Mouse (Mus musculus) neural tube, embryonic 13.5 days (tissue): ENCODE measurements around the gene Wnt7a. TPM values are rescaled to one million over a fixed set of nuclear protein-coding genes. Genes with fewer than 3 reads are reported as not detected.

ENCODE experiments used
- ATAC-seq: fragments of 200-750 bp; cut with Nextera tagmentation; 2 replicates; pipeline ENCODE4 v1.8.0; 2017; ENCODE audit warnings: low read depth, mild to moderate bottlenecking, moderate TSS enrichment, moderate library complexity
- H3K27ac ChIP-seq: fragments of 300-500 bp; sonication (generic); replicated peaks from 2 replicates; pipeline ENCODE4 v1.5.1; 2015; ENCODE audit warnings: moderate library complexity, mild to moderate bottlenecking, inconsistent platforms
- H3K27me3 ChIP-seq: fragments of 300-500 bp; sonication (generic); 2 replicates; pipeline ENCODE4 v1.6.1; 2015; ENCODE audit warnings: mild to moderate bottlenecking, inconsistent platforms
- H3K36me3 ChIP-seq: fragments of 300-500 bp; sonication (generic); 2 replicates; pipeline ENCODE4 v1.6.1; 2015; ENCODE audit warnings: mild to moderate bottlenecking, inconsistent platforms
- H3K4me1 ChIP-seq: fragments of 300-500 bp; sonication (generic); replicated peaks from 2 replicates; pipeline ENCODE4 v1.6.1; 2015; ENCODE audit warnings: inconsistent platforms
- H3K4me2 ChIP-seq: fragments of 300-500 bp; sonication (generic); 2 replicates; pipeline ENCODE4 v1.6.1; 2015; ENCODE audit warnings: inconsistent platforms, mild to moderate bottlenecking, moderate library complexity
- H3K4me3 ChIP-seq: fragments of 300-500 bp; sonication (generic); 2 replicates; pipeline ENCODE4 v1.5.1; 2015; ENCODE audit warnings: mild to moderate bottlenecking, inconsistent platforms
- H3K9ac ChIP-seq: fragments of 300-500 bp; sonication (generic); 2 replicates; pipeline ENCODE4 v1.6.1; 2015; ENCODE audit warnings: moderate library complexity, mild to moderate bottlenecking, inconsistent platforms
- H3K9me3 ChIP-seq: fragments of 300-500 bp; sonication (generic); 2 replicates; pipeline ENCODE4 v1.6.1; 2016; ENCODE audit warnings: inconsistent platforms
- WGBS: fragments of 180-500 bp; shearing (Covaris S2); methylation state at CpG from one replicate; pipeline ENCODE4 v1.1.7; 2015; 5-methylcytosine and 5-hydroxymethylcytosine counted together
- polyA plus RNA-seq: library from polyadenylated mRNA; unstranded; fragments of >200 nt; fragmentation: Nextera tagmentation; extraction: Ambion mirVana; gene quantifications from 2 replicates; pipeline ENCODE4 v1.2.1, GENCODE M21; 2015

Wnt7a gene
- polyA plus RNA-seq, 1 experiment from 2014 or later: 10.1 TPM

DNA sequence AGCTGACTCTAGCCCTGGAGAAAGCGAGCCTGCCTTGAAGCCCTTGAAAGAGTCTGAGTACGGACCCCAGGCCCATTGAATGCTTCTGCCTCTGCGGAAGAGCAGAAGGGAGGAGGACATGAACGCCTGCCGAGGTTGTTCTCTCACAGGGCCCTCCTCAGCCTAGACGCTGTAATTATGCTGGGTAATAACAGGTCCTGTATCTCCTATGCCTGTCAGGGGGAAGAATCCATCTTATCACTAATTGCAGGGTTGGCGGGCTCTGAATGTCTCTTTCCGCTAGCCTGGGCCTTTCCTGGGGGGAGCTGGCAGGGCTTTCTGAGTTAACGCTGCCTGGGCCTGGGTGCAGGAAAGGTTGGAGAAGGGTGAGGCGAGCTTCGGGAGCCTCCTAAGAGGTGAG is 86.4 kb downstream of the Wnt7a start:
- no peaks in the 10 kb centered on the region for H3K36me3 ChIP-seq
- H3K4me2 ChIP-seq: no peak overlapping the region
- peaks cover 23% of the 10 kb centered on the region for H3K4me1 ChIP-seq
- no peak for ATAC-seq
- no peak overlapping the region for H3K4me3 ChIP-seq
- H3K27ac ChIP-seq: 0 out of 2 replicates have a peak overlapping the region, but pooled peaks have one; percentile 18
- H3K27me3 ChIP-seq: no peaks in the 10 kb centered on the region
- WGBS: 32% methylated on average over 11 of the region's 11 CpGs
- no peaks in the 10 kb centered on the region for H3K9me3 ChIP-seq
- H3K9ac ChIP-seq: 0 out of 2 replicates have a peak overlapping the region, but pooled peaks have one; percentile 27

DNA sequence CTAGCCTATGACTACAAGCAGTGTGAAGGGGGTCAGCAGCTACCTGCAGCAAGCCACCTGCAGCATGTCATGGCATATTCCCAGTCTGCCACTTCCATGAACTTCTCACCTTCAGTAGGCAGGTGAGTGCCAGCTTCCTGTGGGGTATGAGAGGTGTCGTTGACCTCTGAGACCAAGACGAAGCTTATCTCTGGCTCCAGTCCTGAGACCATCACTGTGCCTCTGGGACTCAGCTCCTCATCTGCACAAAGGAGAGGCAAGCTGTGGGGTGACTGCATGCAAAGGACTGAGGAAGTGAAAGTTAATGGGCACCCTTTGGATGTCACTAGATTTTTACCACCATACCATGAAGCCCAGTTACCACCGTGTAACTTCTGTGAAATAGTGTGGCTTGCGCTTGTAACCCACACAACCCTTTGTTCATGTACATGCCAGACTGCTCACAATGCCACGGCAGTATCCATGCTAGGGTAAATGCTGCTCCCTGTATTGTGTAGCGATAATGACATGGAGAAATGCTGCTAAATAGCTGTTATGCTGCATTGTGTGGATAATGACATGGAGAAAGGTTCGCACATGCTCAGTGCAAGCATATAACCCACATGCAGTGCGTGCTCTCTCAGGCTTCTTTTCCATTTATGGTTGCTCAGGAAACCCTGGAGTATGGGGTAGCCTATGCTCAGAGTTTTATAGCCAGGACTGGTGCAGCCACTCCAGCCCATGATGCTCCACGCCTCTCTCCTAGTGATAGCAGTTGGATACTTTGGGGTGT is 89.0 kb downstream of the Wnt7a start:
- ATAC-seq: peak; percentile 75
- no peak overlapping the region for H3K9ac ChIP-seq
- H3K27me3 ChIP-seq: no peaks in the 10 kb centered on the region
- peaks cover 23% of the 10 kb centered on the region for H3K4me1 ChIP-seq
- no peak overlapping the region for H3K4me3 ChIP-seq
- no peak overlapping the region for H3K4me2 ChIP-seq
- H3K27ac ChIP-seq: peak overlapping the region; percentile 70
- 67% methylated on average over 9 of the region's 9 CpGs for WGBS
- peaks cover 7% of the 10 kb centered on the region; the same call in 1 of the 2 replicates for H3K9me3 ChIP-seq
- H3K36me3 ChIP-seq: no peaks in the 10 kb centered on the region

Other genes starting within 250 kb of the Wnt7a start
- gene Fbln2, start 198.9 kb downstream of the Wnt7a start, polyA plus RNA-seq: 34.4 and 37.7 TPM in 2 replicates
- gene Chchd4, start 62.2 kb upstream of the Wnt7a start, polyA plus RNA-seq: 27.5 and 30.7 TPM in 2 replicates
- gene Tmem43, start 62.3 kb upstream of the Wnt7a start, polyA plus RNA-seq: 39.5 and 42.3 TPM in 2 replicates
- 21.1 and 21.6 TPM in 2 replicates for gene Xpc, start 104.5 kb upstream of the Wnt7a start, polyA plus RNA-seq
- 167 and 180 TPM in 2 replicates for gene Lsm3, start 104.6 kb upstream of the Wnt7a start, polyA plus RNA-seq